Mouse (Mus musculus) fat pad, adult 2 months (tissue): ENCODE results near the gene Erbb2.

Experiments
- DNase-seq: peaks from one replicate; pipeline ENCODE4 v3.0.0-alpha.2; 2011; ENCODE audit warnings: low read depth, low spot score; ENCODE audit errors: extremely low read depth

Erbb2 gene

DNA sequence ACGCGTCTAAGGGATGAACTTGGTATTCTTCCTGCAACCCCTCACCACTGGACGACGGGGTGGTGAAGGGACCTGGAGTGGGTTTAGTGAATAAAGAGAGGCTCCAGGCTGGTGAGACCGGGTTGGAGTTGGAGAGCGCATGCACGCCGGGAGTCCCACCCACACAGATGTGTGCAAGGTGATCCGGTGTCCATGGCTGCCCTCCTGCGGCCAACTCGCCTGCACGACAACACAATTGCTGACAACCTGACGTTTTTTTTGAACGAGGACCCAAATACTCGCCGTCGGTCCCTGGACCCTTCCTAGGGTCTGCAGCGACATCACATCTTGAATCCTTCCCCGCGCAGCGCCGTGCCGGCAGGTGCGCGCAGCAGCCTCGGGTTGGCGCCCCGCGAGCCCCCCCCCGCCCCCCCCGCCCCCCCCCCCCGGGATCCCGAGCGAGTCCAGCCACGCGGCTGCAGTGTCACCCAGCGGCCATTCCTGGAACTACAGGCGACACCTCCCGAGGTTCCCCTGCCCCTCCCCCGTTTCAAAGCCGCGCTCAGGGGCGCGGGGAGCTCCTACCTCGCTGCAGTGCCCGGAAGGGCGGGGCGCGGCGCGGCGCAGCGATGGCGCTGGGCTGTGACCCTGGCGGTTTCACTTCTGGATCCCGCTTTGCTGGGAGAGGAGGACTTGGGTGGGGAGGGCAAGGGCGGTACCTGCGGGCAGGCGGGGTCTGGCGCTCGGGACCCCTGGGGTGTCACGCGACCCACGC, 45.3 kb downstream of the Erbb2 start:
- DNase-seq, result no peak

DNA sequence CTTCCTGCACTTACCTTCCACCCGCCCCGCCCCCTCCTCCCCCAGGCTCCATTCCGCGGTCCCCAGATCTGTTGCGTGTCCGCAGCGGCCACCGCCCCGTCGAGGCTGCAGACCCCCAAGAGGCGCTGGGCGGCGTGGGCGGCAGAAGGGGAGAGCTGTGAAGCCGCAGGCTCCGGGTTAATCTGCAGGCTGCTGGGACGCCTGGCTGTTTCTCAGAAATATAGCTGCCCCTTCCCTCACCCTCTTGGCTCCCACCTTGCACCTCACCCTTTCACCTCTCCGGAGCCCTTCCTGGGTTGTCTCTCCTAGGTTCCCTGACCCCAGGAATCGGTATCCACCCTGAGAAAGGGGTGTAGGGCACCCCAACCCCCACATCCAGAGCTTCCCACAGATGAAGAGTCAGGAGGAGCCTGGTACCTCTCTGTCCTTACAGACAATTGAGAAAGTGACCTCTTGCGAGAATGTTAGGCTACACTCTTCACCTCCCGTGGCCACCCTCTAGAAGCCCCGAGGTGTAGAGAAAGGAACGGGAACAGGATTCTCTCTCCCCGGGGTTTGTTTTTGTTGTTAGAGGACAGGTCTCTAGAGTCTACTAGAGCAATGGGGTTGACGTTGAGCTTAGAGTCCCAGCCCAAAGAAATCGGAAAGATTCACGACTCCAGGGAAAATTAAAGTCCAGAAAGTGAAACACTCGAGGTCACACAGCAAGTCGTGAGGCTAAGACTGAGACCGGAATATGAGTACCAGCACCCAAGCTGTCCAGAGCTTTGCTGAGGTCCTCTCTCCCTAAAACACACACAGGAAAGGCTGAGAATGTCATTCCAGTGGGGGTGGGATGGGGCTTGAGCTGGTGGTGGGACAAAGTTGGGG, 46.1 kb downstream of the Erbb2 start:
- DNase-seq, result no peak

DNA sequence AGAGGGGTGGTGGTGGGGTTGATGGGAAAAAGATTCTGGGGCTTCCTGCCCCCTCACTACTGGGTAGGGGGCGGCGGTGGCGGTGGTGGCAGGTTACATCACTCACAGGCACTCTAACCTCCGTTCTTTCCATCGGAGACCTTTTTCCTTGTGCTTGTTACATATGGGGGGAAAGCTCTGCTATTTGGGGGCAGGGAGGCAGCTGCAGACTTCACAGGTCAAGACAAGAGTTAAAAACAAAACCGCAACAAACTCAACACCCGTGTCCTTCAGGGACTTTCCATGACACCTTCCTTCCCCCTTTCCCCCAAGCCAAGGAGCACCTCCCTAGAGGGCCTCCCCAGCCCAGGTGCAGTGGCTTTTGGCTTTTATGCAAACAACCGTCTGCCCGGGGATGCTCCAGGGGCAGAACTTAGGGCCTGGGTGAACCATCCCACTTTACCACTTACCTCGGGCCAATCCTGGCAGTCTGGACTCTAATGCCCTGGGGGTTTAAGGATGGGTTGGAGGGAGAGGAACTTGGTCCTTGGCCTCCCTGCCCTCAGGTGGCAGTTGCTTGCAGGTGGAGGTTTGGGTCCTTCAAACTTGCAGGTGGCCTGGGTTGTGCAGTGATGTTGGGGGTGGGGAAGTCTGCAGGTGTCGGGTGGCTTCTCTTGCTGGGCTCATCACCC, 46.9 kb downstream of the Erbb2 start:
- no peak for DNase-seq

DNA sequence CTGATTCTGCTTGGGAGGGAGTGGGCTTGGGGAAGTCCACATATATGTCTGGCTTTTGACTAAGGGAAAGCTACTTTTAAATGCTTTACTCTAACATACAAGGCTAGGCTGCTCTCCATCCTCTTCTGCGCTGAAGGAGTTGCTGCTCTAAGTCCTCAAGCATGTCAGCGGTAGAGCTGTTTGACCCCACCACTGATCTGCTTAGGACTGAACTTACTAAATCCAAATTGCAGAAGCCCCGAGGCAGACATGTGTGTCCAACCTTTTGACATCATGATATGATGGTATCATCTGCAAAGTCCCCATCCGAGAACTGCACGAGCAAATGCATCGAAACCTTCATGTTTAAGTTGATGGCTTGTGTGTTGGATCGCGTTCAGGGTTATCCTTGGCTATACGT, 47.6 kb downstream of the Erbb2 start:
- DNase-seq, result no peak

DNA sequence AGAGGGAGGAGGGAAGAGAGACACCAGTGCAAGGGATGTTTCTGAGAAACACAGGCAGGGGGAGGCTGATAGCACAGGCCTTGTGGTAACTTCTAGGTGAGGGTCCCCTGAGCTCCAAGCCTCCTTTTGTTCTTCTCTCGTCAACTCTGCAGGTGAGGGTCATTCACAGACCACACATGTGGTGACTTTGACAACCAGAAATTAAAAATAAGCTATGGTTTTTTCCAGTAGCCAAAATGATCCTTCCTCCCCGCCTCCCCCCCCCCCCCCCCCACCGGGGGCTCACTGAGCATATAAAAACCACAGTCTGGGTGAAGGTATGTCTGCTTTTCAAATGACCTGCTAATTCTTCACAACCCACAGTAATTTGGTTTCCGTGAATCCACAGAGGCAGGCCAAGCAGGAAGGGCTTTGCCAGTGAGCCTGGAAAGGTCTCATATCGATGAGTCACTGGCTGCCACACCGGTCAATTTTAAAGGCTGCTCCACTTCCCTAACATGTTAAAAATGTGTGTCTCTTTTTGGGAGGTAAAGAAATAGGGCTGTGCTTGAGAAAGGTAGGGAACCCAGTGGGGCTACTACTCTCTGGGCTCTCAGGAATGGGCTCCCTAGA, 48.9 kb downstream of the Erbb2 start:
- DNase-seq, result no peak

DNA sequence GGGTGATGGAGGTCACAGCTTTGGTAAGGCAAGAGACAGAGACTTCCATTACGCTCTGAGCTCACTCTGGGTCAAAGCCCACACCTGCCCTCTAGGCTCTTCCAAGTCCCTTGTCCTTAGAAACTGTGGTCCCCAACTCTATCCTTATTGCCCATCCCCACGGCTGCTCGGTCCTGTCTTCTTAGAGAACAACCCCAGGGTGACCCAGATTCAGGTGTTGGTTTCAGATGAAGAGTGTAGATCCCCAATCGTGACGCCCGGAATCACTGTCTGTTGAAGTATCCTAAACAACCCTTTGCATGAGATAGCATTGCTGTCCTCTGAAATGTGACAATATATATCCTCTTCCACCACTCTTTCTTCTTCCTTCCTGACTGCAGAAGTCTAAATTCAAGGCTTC, 50.0 kb downstream of the Erbb2 start:
- no peak for DNase-seq

DNA sequence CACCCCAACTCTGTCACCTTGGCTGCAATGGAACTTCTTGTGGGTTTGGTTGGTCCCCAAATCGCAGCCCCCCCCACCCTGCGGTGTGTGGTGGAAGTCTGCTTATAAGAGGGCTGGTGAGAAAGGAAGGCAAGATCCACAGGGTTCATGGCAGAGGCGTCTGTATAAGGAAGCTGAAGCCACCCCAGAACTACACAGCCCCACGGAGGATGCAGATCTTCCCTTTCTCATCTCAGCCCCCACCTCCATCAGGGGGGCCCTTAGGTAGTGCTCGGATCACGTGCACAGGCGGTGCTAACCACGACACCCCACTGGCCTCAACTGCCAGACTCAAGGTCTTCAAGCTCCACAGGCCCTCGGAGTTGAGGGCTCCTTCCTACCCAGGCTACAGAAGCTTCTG, 51.6 kb downstream of the Erbb2 start:
- DNase-seq, result no peak

DNA sequence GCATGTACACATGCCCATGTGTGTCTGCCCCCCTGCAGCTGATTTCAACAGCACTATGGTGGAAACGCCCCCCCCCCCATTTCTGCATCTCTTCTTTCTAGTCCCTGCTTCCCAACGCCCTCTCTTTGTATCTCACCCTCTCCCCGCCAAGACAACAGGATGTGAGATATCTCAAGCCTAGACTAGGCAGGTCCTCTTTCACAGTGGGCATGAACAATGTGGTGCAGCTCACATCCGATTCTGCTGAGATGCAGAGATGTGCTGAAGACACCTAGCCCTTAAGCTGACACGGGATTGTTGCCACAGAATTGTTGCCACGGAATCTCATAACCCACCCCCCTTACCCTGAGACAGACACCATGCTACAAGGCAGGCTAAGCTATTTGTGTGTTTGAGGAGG, 52.2 kb downstream of the Erbb2 start:
- DNase-seq, result no peak

DNA sequence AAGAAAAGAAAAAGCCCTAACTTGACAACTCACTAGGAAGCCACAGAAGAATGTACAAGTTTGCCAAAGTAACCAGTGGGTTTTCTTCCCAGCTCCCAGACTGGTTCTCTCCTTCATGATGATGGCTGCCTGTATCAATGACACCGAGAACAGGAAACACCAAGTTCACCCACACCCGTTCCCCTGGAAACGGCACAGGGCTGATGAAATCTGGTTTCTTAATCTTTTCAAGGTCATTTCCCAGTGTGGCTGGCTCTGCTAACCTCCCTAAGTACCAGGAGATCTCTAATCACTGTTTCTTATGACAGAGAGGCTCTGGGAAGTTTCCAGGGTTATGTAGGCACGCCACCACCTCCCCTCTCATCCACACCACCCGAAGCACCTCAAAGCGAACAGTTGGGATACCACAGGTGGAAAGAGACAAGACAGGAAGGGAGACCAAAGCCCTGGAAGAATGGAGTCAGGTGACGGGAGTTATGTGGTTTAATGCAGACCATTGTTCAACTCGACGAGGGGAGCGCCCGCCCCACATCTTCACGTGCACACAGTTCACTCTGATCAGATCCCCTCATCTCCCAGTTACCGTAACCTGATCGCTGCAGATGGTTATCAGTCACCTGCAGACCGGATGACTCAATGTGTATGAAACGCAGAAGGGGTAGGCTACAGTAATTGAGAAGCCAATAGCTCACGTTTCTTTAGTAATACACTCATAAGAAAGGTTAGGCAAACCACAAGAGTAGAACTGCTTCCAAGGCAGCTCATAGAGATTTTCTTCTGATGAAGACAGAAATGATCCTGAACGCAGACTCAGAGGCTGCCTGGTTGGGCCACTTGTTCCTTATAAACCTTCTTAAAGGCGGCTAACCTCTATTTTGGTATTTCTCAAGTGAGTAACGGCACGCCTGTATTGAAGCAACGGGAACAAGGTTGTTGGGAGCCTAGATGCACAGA, 57.8 kb downstream of the Erbb2 start:
- no peak for DNase-seq

DNA sequence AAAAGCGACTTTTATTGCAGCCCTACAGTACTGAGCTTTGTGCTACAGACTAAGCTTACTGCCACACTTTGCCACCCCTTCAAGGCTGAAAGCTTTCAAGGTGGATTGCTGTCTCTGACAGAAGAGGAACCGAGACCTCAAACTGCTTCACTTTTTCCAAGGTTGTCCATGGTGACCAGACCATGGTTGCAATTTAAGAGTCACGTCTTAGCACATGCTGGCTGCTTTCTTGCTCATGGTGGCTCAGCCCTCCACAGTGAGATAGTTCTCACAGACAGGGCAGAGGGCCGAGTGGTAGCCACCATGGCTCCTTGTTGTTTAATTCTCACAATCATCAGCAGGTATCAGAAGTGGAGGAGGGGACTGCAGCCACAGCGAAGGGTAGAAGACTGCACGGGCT, 58.5 kb downstream of the Erbb2 start:
- no peak for DNase-seq

DNA sequence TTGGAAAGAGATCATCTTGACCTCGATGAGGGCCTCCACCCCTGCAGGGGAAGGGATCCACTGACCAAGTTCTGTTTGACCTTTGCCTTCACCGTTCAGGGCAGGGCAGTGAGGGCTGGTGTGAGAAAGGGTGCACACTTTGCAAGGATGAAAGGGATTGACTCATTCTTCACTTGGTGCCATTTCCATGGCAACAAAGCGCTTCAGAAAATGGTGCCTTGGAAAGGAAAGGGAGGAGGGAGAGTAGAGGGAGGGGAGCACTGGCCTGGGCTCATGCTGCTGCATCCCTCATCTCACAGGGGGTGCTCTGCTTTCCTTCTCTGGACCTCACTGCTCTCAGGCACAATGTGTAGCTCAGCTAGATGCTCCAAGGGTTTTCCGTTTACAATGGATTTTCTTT, 60.4 kb downstream of the Erbb2 start:
- DNase-seq, result no peak

DNA sequence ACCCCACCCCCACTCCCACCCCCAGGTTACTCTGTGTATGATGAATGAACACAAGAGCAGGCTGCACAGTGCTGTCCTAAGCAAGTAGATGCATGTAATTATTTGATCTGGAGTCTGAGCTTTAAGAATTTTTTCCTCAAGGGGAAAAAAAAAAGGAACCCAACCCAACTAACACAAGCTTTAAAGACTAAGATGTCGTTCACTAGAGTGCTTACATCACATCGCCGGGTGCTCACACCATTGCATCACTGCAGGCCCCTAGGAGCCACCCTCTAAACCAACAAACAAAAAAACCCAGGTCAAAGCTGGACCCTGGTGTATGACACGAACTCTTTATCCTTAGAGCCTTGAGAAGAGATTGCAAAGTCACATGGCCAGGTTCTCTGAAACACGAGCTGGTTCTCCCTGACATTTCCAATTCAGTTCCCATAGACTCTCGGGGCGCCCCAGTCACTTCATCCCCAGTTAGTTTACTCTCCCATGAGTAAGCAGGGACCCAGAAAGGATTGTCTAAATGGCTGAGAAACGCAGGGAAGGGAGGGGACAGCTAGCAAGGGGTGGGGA, 61.7 kb downstream of the Erbb2 start:
- DNase-seq, result no peak

DNA sequence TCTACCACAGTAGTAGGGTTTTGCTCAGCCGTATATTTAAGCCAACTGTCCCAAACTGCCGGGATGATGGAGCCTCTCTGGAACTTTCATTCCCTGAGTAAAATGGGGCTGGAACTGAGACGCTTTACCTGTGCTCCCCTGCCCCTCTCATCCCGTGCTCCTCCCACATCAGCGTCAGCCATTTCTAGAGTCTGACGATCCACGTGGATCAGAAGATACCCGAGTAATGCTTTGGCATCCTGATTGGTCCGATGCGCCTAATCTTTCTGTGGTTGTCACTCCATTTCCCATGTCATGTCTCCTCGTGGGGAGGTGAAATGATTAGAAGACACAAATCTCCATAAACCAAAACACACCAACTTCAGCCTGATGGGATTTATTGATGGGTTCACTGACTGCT, 62.7 kb downstream of the Erbb2 start:
- no peak for DNase-seq

DNA sequence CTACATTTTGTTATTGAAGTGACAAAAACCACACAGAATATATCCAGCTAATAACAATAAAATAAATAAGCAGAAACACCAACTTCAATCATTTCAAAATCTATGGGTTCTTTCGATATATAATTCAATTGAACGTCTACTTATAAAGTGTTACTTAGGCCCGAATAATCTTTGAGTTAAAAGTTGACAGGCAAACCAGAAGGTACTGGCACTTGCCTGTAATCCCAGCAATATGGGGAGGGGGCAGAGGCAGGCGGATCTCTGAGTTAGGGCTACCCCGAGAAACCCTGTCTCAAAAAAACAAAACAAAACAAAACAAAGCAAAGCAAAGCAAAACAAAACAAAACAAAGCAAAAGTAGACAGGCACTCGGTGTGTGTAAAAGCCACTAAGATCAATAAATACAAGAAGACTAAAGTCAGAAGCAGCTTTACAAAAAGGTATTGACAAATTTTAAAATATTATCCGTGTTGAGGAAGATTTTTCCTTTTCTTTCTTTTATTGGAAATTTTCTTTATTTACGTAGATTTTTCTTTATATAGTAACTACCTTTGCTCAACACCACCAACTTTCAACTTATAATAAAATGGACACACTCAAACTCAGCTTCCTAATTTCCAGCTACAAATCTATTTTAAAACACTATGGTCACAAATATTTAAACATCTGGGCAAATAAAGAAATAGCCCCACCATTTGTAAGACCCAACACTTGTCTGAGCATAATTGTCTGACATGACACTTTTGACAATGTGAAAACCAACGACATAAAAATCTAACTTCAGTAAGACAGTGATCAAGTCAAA, 63.6 kb downstream of the Erbb2 start:
- DNase-seq, result no peak

DNA sequence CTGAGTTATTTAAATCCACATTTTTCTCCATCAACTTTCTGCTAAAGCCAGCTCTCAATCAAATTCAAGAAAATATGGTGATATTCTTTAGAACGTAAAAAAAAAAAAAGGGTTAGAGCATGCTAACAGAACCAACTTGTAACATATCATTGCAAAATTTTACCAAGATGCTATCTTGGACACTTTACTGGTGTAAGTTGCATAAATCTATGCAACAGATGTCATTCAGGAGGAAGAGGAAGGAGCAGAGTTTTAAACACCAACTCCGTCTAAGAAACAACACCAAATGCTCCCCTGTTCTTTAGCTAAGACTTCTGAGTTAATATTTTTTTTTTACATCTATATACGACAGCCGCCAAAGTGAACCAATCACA, 64.2 kb downstream of the Erbb2 start:
- DNase-seq, result no peak

DNA sequence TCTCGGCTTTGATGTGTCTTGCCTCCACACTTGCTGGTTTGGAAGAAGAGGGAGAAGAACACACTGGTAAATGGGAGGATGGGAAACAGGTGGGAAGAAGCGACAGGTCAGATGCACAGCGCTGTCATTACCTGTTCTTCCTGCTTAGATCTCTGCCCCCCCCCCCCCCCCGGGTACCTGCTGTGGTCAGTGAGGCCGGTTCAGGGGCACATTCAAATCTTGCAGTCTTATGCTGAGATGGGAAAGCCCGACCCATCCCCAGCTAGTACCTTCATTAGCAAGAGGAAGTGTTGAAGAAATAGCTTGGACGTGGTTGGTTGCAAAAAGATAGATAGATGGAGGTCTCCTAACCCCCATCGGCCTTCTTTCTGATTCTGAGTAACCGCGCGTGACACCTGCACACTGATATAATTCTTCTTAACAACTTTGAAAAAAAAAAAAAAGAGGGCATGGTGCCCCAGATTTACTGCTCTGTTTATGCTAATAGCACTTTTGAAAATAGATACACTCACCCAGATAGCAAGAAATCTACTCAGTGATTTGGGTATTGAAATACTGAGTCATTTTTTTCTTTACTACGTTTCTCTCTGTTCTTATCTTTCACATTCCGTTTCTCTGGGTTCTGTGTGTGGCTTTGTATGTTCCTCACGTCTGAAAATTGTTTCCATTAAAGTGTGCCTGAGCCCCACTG, 64.9 kb downstream of the Erbb2 start:
- DNase-seq, result no peak

DNA sequence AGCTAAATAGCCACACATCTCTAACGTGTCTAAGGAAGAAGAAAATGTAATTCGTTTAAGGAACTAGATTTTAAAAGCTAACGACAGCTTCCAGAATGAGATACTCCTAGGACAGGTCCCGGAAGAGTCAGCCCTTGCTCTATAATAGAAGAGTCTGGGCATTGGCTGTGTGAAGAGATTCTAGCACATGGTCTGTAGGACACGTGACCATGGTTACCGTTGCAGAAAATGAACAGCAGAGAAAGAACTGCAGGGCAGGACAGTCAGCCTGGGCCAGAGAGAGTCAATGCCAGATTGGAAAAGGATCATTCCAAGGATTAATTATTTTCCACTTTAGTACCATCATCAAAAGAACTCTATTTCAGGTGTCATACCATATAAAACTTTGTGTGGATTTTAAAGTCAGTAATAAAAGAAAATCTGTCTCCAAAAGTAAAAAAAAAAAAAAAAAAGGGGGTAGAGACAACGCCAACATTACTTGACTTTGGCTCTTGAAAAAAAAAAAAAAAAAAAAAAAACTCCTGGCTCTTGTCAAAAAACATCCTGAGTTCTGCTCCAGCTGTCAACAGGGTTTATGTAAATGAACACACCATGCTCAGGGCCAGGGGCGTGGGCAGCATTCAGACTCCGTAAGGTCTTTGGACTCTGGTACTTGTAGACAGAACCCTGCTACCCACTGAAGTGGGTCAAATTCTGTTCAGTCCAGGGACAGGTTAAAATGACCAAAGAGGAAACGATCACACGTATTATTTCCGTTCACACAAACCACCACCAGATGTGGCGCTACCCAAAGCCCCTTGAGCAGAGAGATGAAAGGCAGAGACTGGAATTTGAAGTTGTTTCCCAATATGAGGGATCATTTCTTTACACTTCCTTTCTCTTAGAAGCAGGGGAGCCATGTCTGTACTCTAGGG, 67.0 kb downstream of the Erbb2 start:
- no peak for DNase-seq
